ENCODE assay signal across 8 mouse cellular contexts in the genomic region with DNA sequence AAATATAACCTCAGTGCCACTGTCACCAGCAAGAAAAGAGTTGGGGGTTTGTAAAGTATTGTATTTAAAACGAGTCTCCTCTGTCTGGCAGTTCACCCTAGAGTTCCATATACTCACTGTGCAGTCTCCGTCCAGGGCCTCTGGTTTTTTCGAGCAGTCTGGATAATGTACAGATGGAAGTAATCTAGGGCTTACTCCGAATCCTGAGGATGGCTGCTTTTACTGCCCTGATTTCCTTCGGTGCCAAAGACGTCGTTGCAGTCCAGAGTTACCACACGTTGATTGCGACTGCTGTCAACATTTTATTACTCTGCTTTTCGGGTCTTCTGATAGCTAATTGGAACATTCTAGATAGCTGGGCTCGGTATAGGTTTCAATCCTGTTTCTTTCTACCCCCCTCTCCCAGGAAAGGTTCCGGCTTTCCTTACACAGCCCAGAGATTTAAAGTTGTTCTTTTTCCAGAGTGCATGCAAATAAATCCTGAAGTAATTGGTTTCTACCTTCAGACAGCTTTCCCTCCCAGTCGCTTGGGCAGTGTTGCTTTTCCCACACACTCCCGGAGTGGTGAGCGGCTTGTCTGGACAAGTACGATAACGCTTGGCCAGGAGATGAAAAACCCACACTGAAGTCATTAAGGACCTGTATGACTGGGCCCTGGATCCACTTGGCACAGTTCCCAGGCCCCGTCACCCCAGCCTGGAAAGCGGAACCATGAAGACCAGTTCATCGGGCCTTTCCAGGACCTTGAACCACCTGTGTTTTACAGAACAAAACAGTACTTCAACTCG.
A peak's percentile ranks its signal among the peaks of the same experiment; 100 is the strongest.
DNase-seq lines count a peak whose midpoint lies in the region; ATAC-seq and TF ChIP-seq lines count a peak whose summit lies in the region.

No protein-coding gene starts in this region.

- TF ChIP-seq CTCF in thymus, adult 2 months (IDR thresholded peaks at IDR 0.05; ENCODE audit: borderline replicate concordance, control insufficient read depth, extremely low read depth, insufficient read depth, low read length, poor library complexity) = no peak
- TF ChIP-seq CTCF in layer of hippocampus, adult 2 months (conservative IDR thresholded peaks at IDR 0.05) = no peak

- H3K4me3 ChIP-seq in forebrain, embryonic 13.5 days = no peak overlapping the region
- H3K4me3 ChIP-seq in forebrain, embryonic 11.5 days (ENCODE audit: low read depth, low read length) = no peak overlapping the region
- H3K4me3 ChIP-seq in heart, embryonic 10.5 days = peak overlapping the region; percentile 27; the same call in 1 of the 2 replicates
- H3K4me3 ChIP-seq in thymus, adult 2 months (ENCODE audit: control insufficient read depth, insufficient read depth, low read length) = no peak overlapping the region
- no peak overlapping the region for H3K4me3 ChIP-seq in layer of hippocampus, adult 2 months

- WGBS in forebrain, embryonic 13.5 days = 61% methylated on average over 21 of the region's 21 CpGs
- WGBS in forebrain, embryonic 11.5 days = 76% methylated on average over 21 of the region's 21 CpGs
- 44% methylated on average over 21 of the region's 21 CpGs for WGBS in heart, embryonic 10.5 days
- WGBS in thymus, adult 2 months = 73% methylated on average over 21 of the region's 21 CpGs

- no peak for ATAC-seq in forebrain, embryonic 13.5 days
- no peak for ATAC-seq in forebrain, embryonic 11.5 days (replicated peaks; ENCODE audit: low FRiP score)

- no peaks in the 10 kb centered on the region for H3K36me3 ChIP-seq in forebrain, embryonic 13.5 days (ENCODE audit: poor library complexity, severe bottlenecking)
- H3K36me3 ChIP-seq in forebrain, embryonic 11.5 days (ENCODE audit: control insufficient read depth, insufficient read depth, low read length) = no peaks in the 10 kb centered on the region
- H3K36me3 ChIP-seq in heart, embryonic 10.5 days = no peaks in the 10 kb centered on the region
- H3K36me3 ChIP-seq in thymus, adult 2 months (ENCODE audit: control insufficient read depth, insufficient read depth, low read length) = no peaks in the 10 kb centered on the region

- H3K4me1 ChIP-seq in forebrain, embryonic 13.5 days = peaks cover 67% of the 10 kb centered on the region
- 0 out of 2 replicates have a peak, but pooled peaks cover 6% of the 10 kb centered on the region for H3K4me1 ChIP-seq in forebrain, embryonic 11.5 days (replicated peaks; ENCODE audit: control insufficient read depth, insufficient read depth, low read length)
- peaks cover 26% of the 10 kb centered on the region; the same call in 1 of the 2 replicates for H3K4me1 ChIP-seq in heart, embryonic 10.5 days
- H3K4me1 ChIP-seq in thymus, adult 2 months (replicated peaks; ENCODE audit: control insufficient read depth, insufficient read depth, low read length) = no peaks in the 10 kb centered on the region

- no peak for DNase-seq in forebrain, embryonic 11.5 days (ENCODE audit: low spot score)
- no peak for DNase-seq in heart, embryonic 10.5 days (ENCODE audit: low spot score)
- peak; percentile 75 for DNase-seq in kidney, postnatal 10 days
- peak; percentile 25 for DNase-seq in testis, postnatal 14 days (ENCODE audit: low spot score)
- no peak for DNase-seq in thymus, adult 2 months
- no peak for DNase-seq in layer of hippocampus, adult 2 months (ENCODE audit: low spot score in 2 of 2)
- DNase-seq in frontal cortex, postnatal 25 days (ENCODE audit: low spot score in 2 of 2) = no peak

- no peak overlapping the region for H3K9ac ChIP-seq in forebrain, embryonic 13.5 days
- no peak overlapping the region for H3K9ac ChIP-seq in forebrain, embryonic 11.5 days (ENCODE audit: low read length)

- no peaks in the 10 kb centered on the region for H3K9me3 ChIP-seq in forebrain, embryonic 13.5 days (replicated peaks)
- no peaks in the 10 kb centered on the region for H3K9me3 ChIP-seq in forebrain, embryonic 11.5 days (ENCODE audit: control insufficient read depth, low read length)
- no peaks in the 10 kb centered on the region for H3K9me3 ChIP-seq in heart, embryonic 10.5 days

- peak overlapping the region; percentile 4; the same call in 1 of the 2 replicates for H3K4me2 ChIP-seq in forebrain, embryonic 13.5 days
- no peak overlapping the region for H3K4me2 ChIP-seq in forebrain, embryonic 11.5 days (ENCODE audit: low read depth, low read length, severe bottlenecking)

- no peak for TF ChIP-seq POLR2A in thymus, adult 2 months (IDR thresholded peaks at IDR 0.05; ENCODE audit: control insufficient read depth, extremely low read depth, insufficient read depth, low read length, poor library complexity)

- H3K27ac ChIP-seq in forebrain, embryonic 13.5 days = 0 out of 2 replicates have a peak overlapping the region, but pooled peaks have one; percentile 14
- H3K27ac ChIP-seq in forebrain, embryonic 11.5 days (ENCODE audit: low read depth, low read length) = no peak overlapping the region
- no peak overlapping the region for H3K27ac ChIP-seq in heart, embryonic 10.5 days
- H3K27ac ChIP-seq in thymus, adult 2 months (ENCODE audit: control insufficient read depth, insufficient read depth, low read length) = no peak overlapping the region
- no peak overlapping the region for H3K27ac ChIP-seq in layer of hippocampus, adult 2 months

- H3K27me3 ChIP-seq in forebrain, embryonic 13.5 days = no peaks in the 10 kb centered on the region
- H3K27me3 ChIP-seq in forebrain, embryonic 11.5 days (ENCODE audit: control insufficient read depth, insufficient read depth, low read length) = no peaks in the 10 kb centered on the region
- H3K27me3 ChIP-seq in heart, embryonic 10.5 days (ENCODE audit: insufficient read depth, poor library complexity, severe bottlenecking) = peaks cover 53% of the 10 kb centered on the region
- no peaks in the 10 kb centered on the region for H3K27me3 ChIP-seq in thymus, adult 2 months (ENCODE audit: control insufficient read depth, insufficient read depth, low read length)

Comparison
In these comparisons a context has a peak if more than half of its experiments do, and no peak if none do; other contexts are left out.
1. DNase-seq: peak in kidney, postnatal 10 days (single experiment) and testis, postnatal 14 days (single experiment); none in forebrain, embryonic 11.5 days (single experiment), heart, embryonic 10.5 days (single experiment), thymus, adult 2 months (single experiment), layer of hippocampus, adult 2 months (0 of 2) and frontal cortex, postnatal 25 days (0 of 2).